Mouse (Mus musculus): ENCODE data around the gene Wipi1. TPM values are rescaled to one million over a fixed set of nuclear protein-coding genes. Genes with fewer than 3 reads are reported as not detected.
A peak's percentile ranks its signal among the peaks of the same experiment; 100 is the strongest.
"Not testable (repeated sequence)": the region's sequence is repeated elsewhere in the genome, so short reads cannot be mapped to it uniquely, and the experiment has no call there.

The Wipi1 gene
- 5.4 and 6.7 TPM in 2 replicates for polyA plus RNA-seq (2012; rRNA removed)

DNA sequence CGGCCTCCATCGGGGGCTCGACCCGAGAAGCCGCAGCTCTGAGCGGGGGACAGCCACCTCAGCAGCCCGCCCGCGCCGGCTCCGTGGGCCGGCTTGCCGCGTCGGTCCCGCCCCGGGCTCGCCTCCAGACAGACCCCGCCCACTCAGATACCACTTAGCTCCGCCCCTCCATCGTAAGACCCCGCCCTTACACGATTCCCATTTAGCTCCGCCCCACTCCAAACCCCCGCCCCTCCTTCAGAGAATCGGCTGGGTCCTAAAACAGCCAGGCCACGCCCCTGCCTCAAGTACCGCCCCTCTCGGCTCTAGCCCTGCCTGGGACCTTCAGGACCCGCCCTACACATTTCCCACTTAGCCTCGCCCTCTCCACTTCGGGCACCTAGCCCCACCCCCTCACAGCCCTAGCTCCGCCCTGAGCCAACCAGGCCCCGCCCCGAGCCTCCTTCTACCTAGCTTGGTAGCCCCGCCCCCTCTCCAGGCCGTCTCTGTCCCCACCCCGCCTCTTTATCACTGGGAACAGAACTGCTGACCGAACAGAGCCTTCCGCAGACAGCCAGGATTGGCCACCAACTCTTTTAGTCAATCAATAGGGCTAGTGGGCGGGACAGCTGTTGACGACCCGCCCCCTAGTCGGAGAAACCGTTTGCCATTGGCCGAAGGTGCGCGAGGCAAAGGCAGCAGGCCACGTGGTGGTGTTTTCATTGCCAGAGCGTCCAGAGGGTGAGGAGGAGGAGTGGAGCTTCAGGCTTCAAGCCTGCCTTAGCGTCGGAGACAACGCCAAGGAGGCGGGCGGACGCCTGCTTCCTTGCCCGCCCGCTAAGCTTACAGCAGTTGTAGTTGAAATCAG, at the start of gene Wipi1:
Wipi1 (minus strand) TSS at position 665 of the 847 bp plus-strand sequence.
- Histone ChIP-seq H3K4me1 (ENCODE audit: control insufficient read depth, insufficient read depth, insufficient read length, low read length) (no peaks in the 10 kb centered on the region), H3K27ac (ENCODE audit: insufficient read depth, low read depth, low read length) (peak within 1 kb of the TSS; percentile 41), H3K27me3 (ENCODE audit: control insufficient read depth, insufficient read depth, low read length) (no peaks in the 10 kb centered on the region), H3K4me3 (ENCODE audit: low read depth, low read length) (peak within 1 kb of the TSS; percentile 81), H3K36me3 (ENCODE audit: control insufficient read depth, insufficient read depth, low read length) (no peaks in the 10 kb centered on the region)
- under 1% methylated on average over 58 of the region's 58 CpGs for WGBS
- TF ChIP-seq POLR2A (IDR thresholded peaks at IDR 0.05; ENCODE audit: low read depth, low read length) (peak; percentile 65; the same call in 1 of the 2 replicates), CTCF (IDR thresholded peaks at IDR 0.05; ENCODE audit: extremely low read depth, insufficient read length, insufficient replicate concordance, low read depth, low read length) (no peak)

DNA sequence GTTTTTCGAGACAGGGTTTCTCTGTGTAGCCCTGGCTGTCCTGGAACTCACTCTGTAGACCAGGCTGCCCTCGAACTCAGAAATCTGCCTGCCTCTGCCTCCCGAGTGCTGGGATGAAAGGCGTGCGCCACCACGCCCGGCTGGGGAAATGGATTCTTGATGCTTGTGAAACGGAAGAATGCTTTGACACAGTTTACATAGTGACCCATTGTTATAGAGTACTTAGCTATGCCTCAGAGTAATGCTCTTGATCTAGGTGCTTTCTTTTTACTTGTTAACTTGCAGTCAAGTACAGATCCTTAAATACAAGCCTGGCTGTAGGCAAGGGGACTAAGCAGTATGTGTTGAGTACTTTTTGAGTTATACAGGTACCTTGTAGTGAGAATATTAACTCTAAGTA, 48.8 kb upstream of the Wipi1 start:
- not testable (repeated sequence) for H3K27me3 ChIP-seq (ENCODE audit: control insufficient read depth, insufficient read depth, low read length); H3K27ac ChIP-seq (ENCODE audit: insufficient read depth, low read depth, low read length); H3K4me3 ChIP-seq (ENCODE audit: low read depth, low read length); H3K4me1 ChIP-seq (ENCODE audit: control insufficient read depth, insufficient read depth, insufficient read length, low read length)
- 87% methylated on average over 8 of the region's 8 CpGs for WGBS
- H3K36me3 ChIP-seq (ENCODE audit: control insufficient read depth, insufficient read depth, low read length) = peaks cover 51% of the 10 kb centered on the region

DNA sequence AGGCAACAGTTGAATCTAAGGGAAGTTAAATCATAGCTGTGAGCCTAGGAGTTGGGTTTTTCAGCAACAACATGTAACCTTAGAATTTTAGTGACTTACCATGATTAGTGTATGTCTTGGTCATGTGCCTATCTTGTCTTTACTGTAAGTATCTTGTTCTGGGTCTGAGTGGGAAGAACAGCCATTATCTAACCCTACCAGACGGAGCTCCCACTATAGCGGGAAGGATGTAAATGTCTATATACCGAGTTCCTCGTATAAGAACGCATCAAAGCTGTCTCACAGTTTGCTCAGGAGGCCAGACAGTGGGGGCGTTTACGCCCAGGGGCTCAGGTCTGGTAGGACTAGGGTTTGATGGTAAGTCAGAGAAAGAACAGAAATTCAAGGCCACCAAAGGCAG, 44.5 kb upstream of the Wipi1 start:
- WGBS = 79% methylated on average over 7 of the region's 7 CpGs
- Histone ChIP-seq H3K36me3 (ENCODE audit: control insufficient read depth, insufficient read depth, low read length) (peaks cover 31% of the 10 kb centered on the region), H3K4me1 (ENCODE audit: control insufficient read depth, insufficient read depth, insufficient read length, low read length) (peaks cover 3% of the 10 kb centered on the region; the same call in 1 of the 2 replicates)

DNA sequence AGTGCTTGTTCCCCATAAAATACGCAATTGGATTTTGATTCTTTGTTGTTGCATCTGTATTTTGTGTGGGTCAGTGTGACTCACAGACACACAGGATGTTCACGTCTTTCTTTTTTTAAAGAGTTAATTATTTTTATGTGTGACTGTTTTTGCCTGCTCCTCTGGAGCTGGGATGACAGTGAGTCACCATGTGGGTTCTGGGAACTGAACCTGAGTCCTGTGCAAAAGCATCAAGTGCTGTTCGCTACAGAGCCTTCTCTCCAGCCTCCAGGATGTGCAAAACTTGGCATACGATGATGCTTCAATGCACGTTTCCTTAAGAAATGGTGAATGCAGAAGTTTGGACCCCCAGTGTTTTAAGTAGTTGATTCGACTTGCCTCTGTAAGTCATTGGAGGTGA, 42.8 kb upstream of the Wipi1 start:
- no peak overlapping the region for H3K27ac ChIP-seq (ENCODE audit: insufficient read depth, low read depth, low read length)
- peaks cover 22% of the 10 kb centered on the region for H3K36me3 ChIP-seq (ENCODE audit: control insufficient read depth, insufficient read depth, low read length)
- TF ChIP-seq POLR2A (IDR thresholded peaks at IDR 0.05; ENCODE audit: low read depth, low read length) (no peak), CTCF (IDR thresholded peaks at IDR 0.05; ENCODE audit: extremely low read depth, insufficient read length, insufficient replicate concordance, low read depth, low read length) (no peak)
- peaks cover 8% of the 10 kb centered on the region; the same call in 1 of the 2 replicates for H3K4me1 ChIP-seq (ENCODE audit: control insufficient read depth, insufficient read depth, insufficient read length, low read length)
- no peak overlapping the region for H3K4me3 ChIP-seq (ENCODE audit: low read depth, low read length)
- H3K27me3 ChIP-seq (ENCODE audit: control insufficient read depth, insufficient read depth, low read length) = no peaks in the 10 kb centered on the region
- WGBS = 83% methylated on average over 6 of the region's 6 CpGs

More for the DNA sequence above, 44.5 kb upstream of the Wipi1 start:
- Histone ChIP-seq H3K4me3 (ENCODE audit: low read depth, low read length) (no peak overlapping the region), H3K27ac (ENCODE audit: insufficient read depth, low read depth, low read length) (no peak overlapping the region), H3K27me3 (ENCODE audit: control insufficient read depth, insufficient read depth, low read length) (no peaks in the 10 kb centered on the region)
- TF ChIP-seq CTCF (IDR thresholded peaks at IDR 0.05; ENCODE audit: extremely low read depth, insufficient read length, insufficient replicate concordance, low read depth, low read length) = no peak
- no peak for TF ChIP-seq POLR2A (IDR thresholded peaks at IDR 0.05; ENCODE audit: low read depth, low read length)

DNA sequence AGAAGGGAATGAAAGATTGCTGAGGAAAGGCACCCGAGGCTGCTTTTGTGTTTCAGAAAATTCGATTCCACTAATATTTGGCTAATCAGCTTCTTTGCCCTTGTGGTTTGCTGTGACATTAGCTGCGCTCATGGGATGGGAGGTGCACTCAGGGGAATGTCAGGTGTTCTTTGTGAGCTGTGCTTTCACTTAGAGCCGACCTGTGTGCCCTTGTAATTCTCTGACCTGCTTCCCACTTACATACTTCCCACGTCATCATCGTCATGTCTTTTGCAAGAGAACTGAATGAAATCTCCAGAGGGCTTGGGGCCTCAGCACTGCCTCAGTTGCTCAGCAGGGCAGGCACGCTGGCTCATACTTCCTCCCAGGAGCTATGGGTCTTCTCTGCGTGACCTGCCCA, 41.4 kb upstream of the Wipi1 start:
- WGBS = 58% methylated on average over 8 of the region's 8 CpGs
- Histone ChIP-seq H3K4me1 (ENCODE audit: control insufficient read depth, insufficient read depth, insufficient read length, low read length) (peaks cover 8% of the 10 kb centered on the region; the same call in 1 of the 2 replicates), H3K27ac (ENCODE audit: insufficient read depth, low read depth, low read length) (no peak overlapping the region), H3K27me3 (ENCODE audit: control insufficient read depth, insufficient read depth, low read length) (no peaks in the 10 kb centered on the region), H3K36me3 (ENCODE audit: control insufficient read depth, insufficient read depth, low read length) (peaks cover 19% of the 10 kb centered on the region), H3K4me3 (ENCODE audit: low read depth, low read length) (no peak overlapping the region)
- TF ChIP-seq CTCF (IDR thresholded peaks at IDR 0.05; ENCODE audit: extremely low read depth, insufficient read length, insufficient replicate concordance, low read depth, low read length) (no peak), POLR2A (IDR thresholded peaks at IDR 0.05; ENCODE audit: low read depth, low read length) (no peak)

DNA sequence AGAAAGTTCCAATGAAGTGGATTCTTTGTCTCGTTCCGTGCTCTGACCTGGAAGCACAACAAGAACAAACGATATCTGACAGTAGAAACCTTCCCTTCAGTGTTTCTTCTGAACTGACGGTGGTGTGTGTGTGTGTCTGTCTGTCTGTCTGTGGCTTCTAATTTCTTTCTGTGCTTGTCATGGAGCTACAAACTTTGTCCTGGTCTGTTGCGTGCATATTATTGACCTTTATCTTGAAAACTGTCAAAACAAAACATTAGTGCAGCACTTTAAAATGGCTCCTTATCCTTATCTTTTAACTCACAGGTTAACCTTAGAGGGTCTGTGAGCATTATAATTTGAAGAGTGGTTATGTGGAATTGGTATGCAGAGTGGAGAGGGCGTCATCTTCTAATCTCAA, 40.7 kb upstream of the Wipi1 start:
- H3K27ac ChIP-seq (ENCODE audit: insufficient read depth, low read depth, low read length) = no peak overlapping the region
- H3K27me3 ChIP-seq (ENCODE audit: control insufficient read depth, insufficient read depth, low read length) = no peaks in the 10 kb centered on the region
- H3K4me3 ChIP-seq (ENCODE audit: low read depth, low read length) = no peak overlapping the region
- H3K36me3 ChIP-seq (ENCODE audit: control insufficient read depth, insufficient read depth, low read length) = peaks cover 19% of the 10 kb centered on the region
- WGBS = 32% methylated on average over 6 of the region's 6 CpGs
- TF ChIP-seq CTCF (IDR thresholded peaks at IDR 0.05; ENCODE audit: extremely low read depth, insufficient read length, insufficient replicate concordance, low read depth, low read length) (no peak), POLR2A (IDR thresholded peaks at IDR 0.05; ENCODE audit: low read depth, low read length) (no peak)
- peaks cover 8% of the 10 kb centered on the region; the same call in 1 of the 2 replicates for H3K4me1 ChIP-seq (ENCODE audit: control insufficient read depth, insufficient read depth, insufficient read length, low read length)

DNA sequence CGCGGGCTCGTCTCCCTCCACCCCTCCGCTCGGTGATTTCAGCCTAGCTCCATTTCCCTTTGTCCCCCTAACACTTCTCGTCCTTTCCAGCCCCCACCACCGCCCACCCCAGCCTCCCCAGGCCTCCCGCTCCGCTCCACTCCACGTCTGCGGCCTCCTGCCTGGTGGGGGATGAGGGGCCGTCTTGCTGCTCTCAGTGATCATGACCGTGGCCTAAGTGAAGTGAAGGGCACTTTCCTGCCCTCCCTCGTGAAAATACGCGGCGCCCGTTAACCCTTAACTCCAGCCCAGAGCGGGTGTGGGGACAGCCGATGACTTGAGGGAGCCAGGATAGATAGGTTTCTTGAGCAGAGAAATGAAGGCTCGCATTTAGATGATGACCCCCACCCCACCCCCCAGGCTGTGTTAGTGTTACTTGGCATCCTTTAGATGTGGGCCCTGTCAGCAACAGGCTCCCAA, 39.8 kb upstream of the Wipi1 start:
- H3K4me3 ChIP-seq (ENCODE audit: low read depth, low read length) = peak overlapping the region; percentile 73
- H3K27ac ChIP-seq (ENCODE audit: insufficient read depth, low read depth, low read length) = peak overlapping the region; percentile 7
- peaks cover 18% of the 10 kb centered on the region for H3K36me3 ChIP-seq (ENCODE audit: control insufficient read depth, insufficient read depth, low read length)
- peaks cover 8% of the 10 kb centered on the region; the same call in 1 of the 2 replicates for H3K4me1 ChIP-seq (ENCODE audit: control insufficient read depth, insufficient read depth, insufficient read length, low read length)
- no peaks in the 10 kb centered on the region for H3K27me3 ChIP-seq (ENCODE audit: control insufficient read depth, insufficient read depth, low read length)
- TF ChIP-seq CTCF (IDR thresholded peaks at IDR 0.05; ENCODE audit: extremely low read depth, insufficient read length, insufficient replicate concordance, low read depth, low read length) (no peak), POLR2A (IDR thresholded peaks at IDR 0.05; ENCODE audit: low read depth, low read length) (no peak)
- WGBS = 0% methylated on average over 21 of the region's 21 CpGs
